Mouse (Mus musculus) left cerebral cortex, postnatal 4 days (tissue): ENCODE data around the gene Gm7271. TPM values are rescaled to one million over a fixed set of nuclear protein-coding genes. Genes with fewer than 3 reads are reported as not detected.

Experiments
- total RNA-seq, 2 experiments: library from RNA; stranded (reverse); gene quantifications; 2 replicates each; pipeline ENCODE4 v1.2.3; 2021

Gm7271 gene
- total RNA-seq, 2 experiments from 2014 or later: not detected

Other genes starting within 250 kb of the Gm7271 start
- 10 to 100 TPM; 31.2 to 31.7 TPM for gene Clock, start 179.2 kb upstream of the Gm7271 start, total RNA-seq
- not detected for gene Pdcl2, start 152.9 kb upstream of the Gm7271 start, total RNA-seq
- gene Nmu, start 120.3 kb upstream of the Gm7271 start, total RNA-seq: not detected
- gene Exoc1, start 45.3 kb downstream of the Gm7271 start, total RNA-seq: 100 to 1,000 TPM in 1 of 2 experiments, 10 to 100 TPM in 1; 97.5 to 103 TPM
- gene Cep135, start 104.7 kb downstream of the Gm7271 start, total RNA-seq: 1 to 10 TPM; 8.9 to 10.0 TPM
- gene C530008M17Rik, start 172.5 kb downstream of the Gm7271 start, total RNA-seq: 100 to 1,000 TPM; 282 to 293 TPM